Mouse (Mus musculus): ENCODE results near the gene Gpr55. TPM values are rescaled to one million over a fixed set of nuclear protein-coding genes. Genes with fewer than 3 reads are reported as not detected.
A peak's percentile ranks its signal among the peaks of the same experiment; 100 is the strongest.

Gene Gpr55
- polyA plus RNA-seq, 2 experiments from 2014 or later, result 2.7 to 10.2 TPM

DNA sequence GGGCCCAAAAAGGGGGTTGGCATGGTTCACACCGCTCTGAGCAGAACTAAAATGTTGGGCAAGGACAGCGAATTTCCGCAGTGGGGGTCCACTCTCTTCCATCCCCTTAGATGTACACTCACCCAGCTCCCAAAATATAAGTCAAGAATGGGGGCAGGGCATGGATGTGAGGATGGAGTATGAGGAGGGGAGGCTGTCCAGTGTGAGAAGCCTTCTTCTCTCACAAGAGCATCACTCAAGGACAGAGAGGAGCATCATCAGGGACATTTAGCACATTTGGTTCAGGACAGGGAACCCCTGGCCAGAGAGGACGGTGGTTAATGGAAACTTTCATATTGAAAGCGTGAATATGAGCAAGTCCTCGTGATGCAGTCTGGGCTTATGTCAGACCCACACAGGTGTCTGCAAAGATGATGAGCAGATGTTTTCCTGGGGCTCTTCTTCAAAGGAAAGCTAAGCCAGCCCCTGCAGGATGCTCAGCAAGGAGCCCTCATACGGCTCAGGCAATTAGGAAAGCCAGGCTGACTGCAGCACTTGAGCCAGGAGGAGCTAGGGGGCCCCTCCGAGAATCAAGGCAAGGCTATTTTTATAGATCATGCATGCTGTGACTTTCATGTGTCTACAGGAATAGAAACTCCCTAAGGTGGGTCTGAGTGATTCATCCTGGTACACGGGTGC, 2.7 kb downstream of the Gpr55 start:
- ATAC-seq, result peak; percentile 16

DNA sequence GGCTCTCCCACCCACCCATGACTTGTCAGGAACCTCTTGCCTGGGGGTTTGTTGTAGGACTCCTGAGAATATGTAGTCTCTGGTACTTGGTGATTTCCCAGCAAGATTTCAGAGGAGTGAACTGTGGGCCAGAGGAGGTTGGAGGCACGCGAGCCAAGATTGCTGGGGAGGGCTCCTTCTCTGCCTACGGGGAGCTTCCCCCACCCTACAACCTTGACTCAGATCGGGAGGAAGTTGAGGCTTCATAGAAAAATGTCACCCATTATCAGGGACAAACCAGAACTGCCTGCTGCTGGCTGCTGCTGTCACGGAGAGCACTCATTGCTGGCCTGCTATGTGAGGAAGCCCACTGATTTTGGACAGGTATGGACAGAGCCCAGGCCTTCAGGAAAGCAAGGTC, 3.5 kb downstream of the Gpr55 start:
- peak; percentile 12 for ATAC-seq

DNA sequence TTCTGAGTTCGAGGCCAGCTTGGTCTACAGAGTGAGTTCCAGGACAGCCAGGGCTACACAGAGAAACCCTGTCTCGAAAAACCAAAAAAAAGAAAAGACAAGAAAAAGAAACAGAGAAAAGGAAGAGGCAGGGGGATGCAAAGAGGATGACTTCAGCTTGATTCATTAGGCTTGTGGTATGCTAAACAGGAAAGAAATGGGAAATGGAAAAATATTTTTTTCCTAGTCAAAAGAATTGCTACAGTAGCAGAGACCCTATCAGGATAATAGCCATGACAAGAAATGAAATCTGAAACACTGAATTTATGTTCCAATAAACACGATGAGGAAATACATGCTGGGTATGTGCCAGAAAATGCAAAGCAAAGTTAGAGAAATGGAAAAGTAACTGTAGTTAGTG, 5.7 kb downstream of the Gpr55 start:
- no peak for ATAC-seq

DNA sequence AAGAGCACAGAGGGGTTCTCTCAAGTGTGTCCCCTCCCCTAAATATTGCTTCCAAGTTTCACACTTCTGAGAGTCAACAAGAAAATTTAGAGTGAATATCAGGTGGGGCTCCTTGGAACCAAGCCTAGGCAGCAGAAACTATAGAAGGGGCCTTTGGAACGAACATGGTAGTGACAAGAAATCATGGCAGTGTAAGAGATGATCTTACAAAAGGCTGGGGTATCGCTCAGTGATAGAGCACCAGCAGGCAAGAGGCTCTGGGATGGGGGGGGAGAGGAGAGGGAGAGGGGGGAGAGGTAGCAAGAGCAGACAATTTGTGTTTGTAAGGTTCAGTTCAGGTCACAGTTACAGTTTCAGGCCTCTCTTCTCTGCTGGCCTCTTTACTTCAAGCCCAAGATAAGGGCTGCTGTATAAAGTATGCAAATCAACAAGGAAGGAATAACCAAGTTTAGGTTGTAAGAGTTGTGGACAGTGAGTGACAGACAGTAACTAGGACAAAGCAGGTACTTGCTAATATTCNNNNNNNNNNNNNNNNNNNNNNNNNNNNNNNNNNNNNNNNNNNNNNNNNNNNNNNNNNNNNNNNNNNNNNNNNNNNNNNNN, 11.6 kb downstream of the Gpr55 start:
- ATAC-seq, result no peak

DNA sequence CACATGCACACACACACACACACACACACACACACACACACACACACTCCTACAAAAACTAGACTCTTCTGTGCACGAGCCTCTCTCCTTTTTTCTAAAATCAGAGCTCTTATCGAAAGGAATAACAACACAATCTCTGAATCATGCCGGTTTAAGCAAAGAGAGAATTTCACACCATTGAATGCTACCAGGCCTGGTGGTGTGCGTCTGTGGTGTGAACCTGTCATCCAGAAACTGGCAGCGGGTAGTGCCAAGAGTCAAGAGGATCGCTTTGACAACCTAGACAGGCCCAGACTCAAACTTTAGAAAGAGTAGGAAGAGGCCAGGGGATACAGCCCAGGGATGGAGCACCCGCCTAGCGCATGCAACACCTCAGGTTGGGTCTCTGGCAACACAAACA, 18.5 kb downstream of the Gpr55 start:
- ATAC-seq, result no peak

DNA sequence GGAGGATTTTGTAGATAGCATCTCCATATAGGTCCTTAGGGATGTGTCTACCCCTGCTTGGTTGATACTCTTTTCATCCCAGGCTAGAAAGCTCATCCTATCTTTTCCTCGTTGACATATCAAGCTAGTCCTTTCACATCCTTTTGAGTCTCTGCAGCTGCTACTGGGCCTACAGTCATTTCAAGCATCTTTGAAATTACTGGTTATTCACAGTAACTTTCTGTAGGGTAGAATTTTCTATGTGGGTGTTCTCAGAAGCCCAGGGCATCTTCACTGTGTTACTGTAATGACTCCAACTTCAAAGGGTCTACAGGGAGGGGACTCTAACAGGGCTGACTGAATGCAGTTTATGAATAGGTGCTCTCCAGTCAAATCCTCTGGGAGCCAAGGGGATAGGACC, 23.5 kb downstream of the Gpr55 start:
- peak; percentile 29 for ATAC-seq

DNA sequence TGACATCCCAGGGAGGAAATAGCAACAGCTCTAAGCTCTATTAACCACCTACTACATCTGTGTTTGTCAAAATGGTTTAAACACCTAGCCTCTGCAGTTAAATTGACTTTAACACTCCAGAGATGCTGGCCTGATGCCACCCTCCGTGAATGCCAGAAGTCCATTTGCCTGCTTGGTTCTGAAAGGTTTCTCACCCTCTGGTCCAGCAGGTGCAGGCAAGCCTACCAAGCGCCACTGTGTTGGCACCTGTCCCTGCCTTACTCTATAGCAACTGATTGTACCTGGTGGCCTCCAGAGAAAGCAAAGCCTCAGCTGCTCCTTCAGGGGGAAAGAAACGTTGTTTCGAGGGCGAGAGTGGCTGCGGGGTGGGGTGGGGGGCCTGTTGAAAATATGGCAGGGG, 24.5 kb downstream of the Gpr55 start:
- no peak for ATAC-seq

DNA sequence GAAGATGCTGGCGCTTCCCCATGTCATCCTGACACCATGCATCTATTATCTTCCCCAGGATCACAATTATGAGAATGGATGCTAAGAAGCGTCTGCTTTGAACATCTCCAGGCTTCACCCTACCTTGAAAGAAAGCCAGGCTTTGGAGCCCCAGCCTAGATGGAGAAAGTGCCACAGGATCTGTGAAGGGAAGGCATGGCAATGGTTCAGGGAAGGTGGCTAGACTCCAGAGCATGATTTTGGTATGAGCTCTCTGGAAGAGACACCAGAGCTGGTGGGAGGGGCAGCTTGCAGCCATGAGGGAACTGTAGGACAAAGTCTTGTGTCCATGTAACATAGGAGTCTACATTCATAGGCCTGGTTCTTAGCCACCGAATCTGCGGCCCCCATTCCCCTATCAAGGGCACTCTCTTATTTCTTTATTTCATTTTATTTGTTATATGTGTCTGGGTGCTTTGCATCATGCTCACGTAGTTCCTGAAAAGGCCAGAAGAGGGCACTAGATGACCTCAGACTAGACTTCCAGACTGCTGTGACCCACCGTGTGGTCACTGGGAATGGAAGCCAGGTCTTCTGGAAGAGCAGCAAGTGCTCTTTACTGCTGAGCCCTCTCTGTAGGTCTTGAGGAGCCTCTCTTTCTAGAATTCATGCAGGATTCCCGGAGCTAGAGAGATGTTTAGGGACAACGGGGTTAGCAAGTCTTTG, 25.5 kb downstream of the Gpr55 start:
- ATAC-seq, result peak; percentile 33

DNA sequence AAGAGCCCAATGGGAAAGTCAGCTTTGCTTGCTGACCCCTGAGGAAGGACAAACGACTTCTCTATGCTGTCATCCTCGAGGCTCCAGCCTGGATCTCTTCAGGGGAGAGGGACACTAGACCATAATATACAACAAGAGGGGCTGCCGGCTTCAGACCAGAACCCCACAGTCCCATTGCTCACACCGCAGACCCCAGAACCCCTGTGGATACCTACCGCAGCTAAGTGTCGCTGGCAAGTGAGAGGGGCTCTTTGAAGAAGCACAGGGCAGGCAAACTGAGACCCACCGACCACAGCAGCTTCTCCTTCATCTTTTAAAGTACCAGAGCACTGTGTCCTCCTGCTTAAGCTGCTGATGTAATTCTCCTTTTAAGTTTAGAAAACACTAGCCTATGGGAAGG, 26.2 kb downstream of the Gpr55 start:
- no peak for ATAC-seq

DNA sequence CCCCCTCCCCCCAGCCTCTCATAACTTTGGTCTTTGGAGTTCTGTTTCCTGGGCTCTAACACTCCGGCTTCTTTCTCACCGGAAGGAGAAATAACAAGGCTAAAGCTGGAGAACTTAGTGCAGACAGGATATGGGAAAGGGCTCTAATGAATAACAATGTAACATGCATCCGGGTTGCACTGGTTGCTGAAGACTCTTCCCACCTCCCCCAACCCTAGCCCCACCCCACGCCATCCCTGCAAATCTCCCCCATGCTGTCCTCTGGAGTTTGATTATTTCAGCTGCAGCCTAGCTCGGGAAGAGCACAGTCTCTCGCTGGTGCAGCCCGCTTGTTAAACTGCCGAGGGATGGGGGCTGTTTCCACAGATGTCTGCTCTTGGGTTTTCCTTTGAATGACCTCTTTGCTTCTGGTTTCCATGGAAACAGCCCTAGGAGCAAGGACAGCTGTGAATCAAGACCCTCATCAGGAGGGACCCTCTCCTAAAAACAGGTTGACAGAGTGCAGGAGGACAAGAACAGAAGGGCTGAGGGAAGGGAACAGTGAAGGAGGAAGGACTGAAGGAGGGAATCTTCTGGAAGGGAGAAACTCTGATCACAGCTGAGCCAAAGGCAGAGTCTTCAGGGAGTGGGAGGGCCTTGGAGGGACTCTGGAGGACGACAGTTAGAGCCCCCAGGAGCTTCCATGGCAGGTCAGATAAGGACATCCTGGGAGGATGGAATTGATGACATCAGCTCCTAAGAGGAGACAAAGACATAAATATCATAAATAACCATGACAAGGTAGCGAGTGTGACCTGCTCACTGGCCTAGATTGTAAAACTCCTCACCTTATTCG, 27.0 kb downstream of the Gpr55 start:
- ATAC-seq, result no peak

DNA sequence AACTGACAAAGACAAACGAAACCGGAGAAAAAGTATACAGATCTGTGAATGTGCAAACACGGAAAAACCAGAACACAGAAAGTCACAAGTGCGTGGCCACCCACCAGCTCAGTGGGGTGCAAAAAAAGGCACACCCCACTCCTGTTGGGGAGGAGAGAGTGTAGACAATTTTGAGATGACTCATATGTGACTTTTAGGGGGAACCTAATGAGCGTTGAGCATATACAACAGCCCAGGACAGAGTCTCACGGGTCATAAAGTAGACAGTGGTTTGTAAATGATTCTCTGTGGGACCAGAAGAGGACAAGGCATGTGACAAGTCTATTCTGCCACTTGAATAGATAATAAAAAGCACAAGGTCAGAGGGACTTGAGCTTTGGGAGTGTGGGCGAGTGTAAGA, 27.6 kb downstream of the Gpr55 start:
- ATAC-seq, result peak; percentile 21

DNA sequence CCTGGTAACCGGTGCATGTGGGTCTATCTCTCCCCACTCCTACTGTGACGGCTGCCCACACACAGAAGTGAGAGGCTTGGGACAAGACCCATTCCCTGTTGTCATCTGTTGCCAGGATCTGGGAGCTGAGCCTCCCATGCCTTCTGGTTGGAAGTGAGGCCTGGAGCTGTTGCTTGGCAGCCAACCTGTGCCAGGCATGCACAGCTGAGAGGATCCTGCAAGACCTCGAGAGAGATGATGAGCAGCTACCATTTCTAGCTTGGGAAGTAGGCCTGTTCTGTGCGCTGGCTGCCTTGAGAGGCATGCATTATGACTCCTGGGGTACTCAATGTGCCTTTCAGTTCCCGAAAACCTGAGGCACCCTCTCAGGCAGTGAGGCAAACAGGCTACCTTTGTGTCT, 29.6 kb downstream of the Gpr55 start:
- no peak for ATAC-seq

DNA sequence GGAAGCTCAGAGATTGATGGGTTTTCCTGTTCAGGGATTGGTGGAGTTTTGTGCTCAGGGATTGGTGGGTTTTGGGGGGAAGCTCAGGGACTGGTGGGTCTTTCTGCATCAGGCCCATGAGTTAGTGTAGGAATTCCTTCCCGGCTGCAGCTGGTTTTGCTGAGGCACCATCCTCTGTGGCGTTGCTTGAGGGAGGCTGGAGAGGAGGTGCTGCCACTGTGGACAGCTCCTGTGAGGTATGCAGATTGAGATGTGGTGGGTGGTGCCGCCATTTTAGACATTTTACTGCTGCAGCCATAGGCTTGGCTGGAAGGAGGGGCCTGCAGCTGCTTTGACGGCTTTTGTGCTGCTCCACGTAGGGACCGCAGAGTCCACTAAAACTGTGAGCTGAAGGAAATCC, 31.4 kb downstream of the Gpr55 start:
- no peak for ATAC-seq

DNA sequence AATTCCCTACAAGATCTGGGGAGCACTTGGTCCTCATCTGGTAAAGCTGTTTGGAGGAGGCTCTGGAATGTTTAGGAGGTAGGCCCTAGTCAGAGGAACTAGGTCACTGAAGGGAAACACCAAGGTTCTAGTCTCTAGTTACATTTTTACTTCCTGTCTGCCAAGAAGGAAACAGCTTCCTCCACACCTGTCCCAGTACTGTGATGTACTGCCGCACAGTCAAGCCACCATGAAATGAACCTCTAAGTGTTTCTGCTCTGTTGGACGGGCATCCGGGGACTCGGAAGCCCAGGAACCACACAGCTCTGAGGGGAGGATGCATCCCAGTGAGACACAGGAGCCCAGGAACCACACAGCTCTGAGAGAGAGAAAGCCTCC, 32.1 kb downstream of the Gpr55 start:
- ATAC-seq, result no peak

DNA sequence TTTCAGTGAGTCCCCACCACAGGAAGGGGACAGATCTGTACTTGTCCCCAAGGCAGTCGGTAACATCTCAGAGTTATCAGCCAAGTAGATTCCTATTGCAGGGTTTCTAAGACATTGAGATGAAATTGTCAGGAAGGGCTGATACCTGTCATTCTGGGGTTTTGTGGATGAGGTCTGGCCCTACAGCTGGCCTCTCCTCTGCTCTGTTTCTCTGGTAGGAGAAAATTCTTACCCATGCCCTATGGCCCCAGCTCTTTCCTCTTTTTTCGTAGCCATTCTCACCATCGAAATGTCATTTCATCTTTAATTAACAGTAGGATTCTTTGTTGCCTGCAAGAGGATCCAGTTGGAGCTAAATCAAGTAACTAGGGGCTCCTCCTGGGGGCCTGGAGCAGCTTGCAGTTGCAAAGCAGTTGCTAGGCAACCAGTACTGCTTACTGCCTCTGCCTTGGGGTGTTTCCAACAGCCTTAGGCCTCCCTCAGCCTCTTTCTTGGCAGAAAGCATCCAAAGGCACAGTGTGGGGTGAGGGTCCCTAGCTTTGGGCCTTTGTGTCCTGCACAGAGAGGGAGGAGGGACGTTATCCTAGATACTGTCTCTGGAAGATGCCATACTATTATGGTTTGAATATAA, 32.6 kb downstream of the Gpr55 start, which contains the start of gene 4933407L21Rik:
Gene 4933407L21Rik (plus strand): TSS at position 427 of the 631 bp plus-strand sequence.
- ATAC-seq, result no peak

DNA sequence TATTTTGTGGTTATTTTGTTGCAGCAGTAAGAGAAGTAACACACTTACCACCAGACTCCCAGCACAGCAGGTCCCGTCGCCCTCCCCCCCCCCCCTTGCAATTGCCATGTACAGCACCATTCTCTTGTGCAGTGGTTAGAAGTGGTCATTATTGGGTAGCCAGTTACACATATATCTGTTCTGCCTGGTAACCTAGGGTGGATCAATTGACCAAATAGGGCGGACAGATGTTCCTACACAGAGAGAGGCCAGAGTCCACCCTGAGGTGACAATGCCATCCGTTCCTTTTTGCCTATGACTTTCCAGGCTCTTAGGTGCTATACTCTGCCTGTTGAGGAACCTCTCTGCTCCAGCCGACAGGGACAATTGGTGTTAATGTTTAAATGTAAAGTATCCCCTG, 35.6 kb downstream of the Gpr55 start:
- no peak for ATAC-seq

DNA sequence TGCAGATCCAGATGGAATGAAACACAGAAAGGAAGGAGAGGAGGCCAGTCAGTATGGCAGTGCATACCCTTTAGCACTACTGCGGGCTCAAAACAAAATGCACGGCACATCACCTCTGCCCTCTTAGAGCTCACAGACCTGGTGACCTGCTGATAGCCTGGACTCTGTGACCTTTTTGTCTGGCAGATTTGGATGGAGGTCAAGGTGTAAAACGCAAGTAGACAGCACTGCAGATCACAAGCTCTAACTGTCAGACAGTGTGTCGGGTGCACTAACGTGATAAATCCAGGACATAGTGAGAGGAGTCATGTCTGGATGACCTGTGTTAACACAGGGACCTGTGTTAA, 38.0 kb downstream of the Gpr55 start:
- ATAC-seq, result no peak

DNA sequence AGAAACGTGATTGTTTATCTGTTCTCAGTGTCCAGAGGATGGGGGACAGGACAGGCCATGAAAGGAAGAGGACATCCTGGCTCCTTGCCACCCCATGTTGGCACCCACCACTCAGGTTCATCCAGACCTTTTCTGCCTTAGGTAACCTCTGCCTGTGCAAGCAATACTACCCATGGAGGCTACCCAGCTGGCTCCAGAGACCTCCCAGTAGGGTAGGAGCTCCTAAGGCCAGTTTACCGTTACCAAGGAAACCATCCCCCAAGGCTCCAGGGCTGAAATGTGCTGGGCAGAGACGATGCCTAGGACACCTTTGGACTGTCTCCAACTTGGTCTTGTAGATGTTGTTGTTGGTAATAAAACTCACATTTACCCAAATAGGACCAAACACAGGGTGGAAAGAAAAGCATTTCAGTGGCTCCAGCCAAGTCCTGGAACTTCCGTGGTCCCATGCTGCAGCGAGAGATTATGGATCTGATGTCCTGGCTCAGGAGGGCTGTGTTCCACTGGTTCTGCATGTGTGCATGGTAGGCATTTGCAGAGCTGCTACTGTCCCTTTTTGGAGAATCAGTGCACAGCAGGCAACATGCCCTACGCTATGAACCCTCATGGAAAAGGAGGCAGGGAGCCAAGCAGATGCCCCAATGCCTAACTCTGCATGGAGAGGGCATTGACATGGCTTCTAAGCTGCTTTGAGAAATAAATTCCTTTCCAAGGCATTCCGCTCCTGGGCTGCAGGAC, 38.5 kb downstream of the Gpr55 start:
- no peak for ATAC-seq

DNA sequence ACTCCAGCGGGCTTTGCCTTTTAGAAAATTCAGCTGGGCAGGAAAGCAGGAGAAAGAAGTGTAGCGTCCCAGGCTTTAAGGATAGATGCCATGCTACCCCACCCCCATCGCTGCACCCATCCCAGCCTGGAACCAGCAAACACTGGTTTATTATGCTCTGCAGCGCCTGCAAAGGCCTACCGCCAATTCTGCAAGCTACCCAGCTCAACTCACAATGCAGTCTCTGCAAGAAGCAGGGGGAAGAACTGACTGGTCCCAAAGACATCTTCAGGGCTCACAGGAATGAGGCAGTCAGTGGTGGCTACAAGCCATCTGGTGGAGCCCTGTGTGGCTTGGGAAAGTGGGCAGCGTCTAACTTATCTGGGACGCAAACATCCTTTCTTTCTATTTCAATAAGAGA, 39.1 kb downstream of the Gpr55 start:
- no peak for ATAC-seq

DNA sequence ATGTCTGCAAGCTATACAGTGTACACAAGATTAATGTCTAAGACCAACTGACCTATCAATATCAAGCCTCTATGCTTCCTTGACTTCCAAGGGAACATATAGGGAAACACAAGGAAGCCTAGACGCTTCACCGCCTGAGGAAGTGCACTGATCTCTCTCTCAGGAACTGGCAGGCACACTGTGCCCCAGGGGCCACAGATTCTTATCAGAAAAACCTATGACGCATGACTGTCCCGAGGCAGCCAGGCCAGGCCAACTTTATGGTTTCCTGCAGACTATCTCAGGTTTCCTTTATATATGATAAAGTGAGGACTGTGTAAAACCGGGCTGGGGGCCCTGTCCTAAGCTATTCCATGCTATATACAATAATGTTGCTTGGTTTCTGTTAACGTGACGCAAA, 41.2 kb downstream of the Gpr55 start:
- ATAC-seq, result peak; percentile 34

DNA sequence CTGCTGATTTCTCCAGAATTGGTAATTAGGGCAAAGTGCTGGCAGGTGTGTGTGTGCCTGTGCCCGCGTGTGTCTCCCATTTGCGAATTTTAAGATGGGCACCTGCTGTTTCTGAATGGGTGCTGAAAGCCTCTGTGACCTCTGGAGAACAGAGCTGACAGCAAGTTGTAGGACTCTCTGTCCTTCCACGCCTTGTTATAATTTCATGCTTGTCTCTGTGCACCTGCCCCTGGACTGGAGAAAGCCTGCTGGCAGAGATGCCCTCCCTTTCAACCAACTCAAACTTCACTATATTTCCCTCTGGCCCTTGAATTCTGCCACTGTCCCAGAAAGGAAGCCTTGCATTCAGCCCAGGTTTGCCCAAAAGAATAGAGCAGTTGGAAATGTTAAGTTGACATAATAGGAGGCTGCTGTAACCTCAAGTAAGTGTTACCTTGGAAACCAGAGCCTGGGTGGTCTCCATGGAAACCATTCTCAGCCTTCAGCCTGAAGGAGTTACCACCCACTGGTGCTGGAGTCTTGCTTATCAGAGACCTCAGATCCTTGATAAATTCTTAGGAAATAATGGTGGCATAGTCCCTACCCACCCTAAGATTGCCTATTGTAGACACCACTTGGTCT, 43.9 kb downstream of the Gpr55 start:
- ATAC-seq, result no peak

DNA sequence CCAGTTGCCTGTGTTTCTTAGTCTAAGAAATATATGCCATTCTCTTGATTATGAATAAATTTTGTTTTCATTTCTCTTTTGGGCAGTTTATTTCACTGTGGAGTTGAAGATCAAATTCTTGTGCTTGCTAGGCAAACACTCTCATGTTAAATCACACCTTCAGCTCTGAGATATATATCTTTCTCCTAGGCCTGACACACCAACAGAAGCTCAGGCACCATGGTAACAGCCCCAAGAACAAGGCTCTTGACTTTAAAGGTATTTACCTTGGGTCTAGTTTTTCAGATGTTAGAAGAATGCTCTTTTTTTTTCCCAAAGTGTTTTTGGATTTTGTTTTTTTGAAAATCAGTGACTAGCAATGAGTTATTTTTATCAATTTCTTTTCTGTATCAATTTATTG, 44.9 kb downstream of the Gpr55 start:
- no peak for ATAC-seq

Data from CD4-positive, CD25-positive, alpha-beta regulatory T cell, adult 4 months (primary cell).